In genomic region chr5:150839688-150840541, GRCm38 (mm10) we compare ENCODE assay signal across 8 mouse cellular contexts.
DNase-seq lines count a peak whose midpoint lies in the region; ATAC-seq lines count a peak whose summit lies in the region.

No protein-coding gene starts in this region.

- H3K4me1 ChIP-seq in brown adipose tissue, adult 24 weeks (ENCODE audit: control insufficient read depth, insufficient read depth, insufficient read length, low read length): peaks cover 5% of the 10 kb centered on the region
- H3K4me1 ChIP-seq in intestine, embryonic 15.5 days (replicated peaks): peaks cover 14% of the 10 kb centered on the region
- no peaks in the 10 kb centered on the region; the same call in 1 of the 2 replicates for H3K4me1 ChIP-seq in liver, embryonic 16.5 days (ENCODE audit: control insufficient read depth, low read depth, low read length)
- peaks cover 19% of the 10 kb centered on the region for H3K4me1 ChIP-seq in neural tube, embryonic 13.5 days (replicated peaks)

- no peak overlapping the region for H3K9ac ChIP-seq in intestine, embryonic 15.5 days
- no peak overlapping the region for H3K9ac ChIP-seq in liver, embryonic 16.5 days (ENCODE audit: low read depth, low read length)
- H3K9ac ChIP-seq in neural tube, embryonic 13.5 days: no peak overlapping the region

- H3K27ac ChIP-seq in brown adipose tissue, adult 24 weeks (replicated peaks; ENCODE audit: low read depth, low read length): peak overlapping the region; percentile 79
- H3K27ac ChIP-seq in intestine, embryonic 15.5 days: peak overlapping the region; percentile 24; the same call in 1 of the 2 replicates
- peak overlapping the region; percentile 30; the same call in 1 of the 2 replicates for H3K27ac ChIP-seq in liver, embryonic 16.5 days (ENCODE audit: low read length)
- H3K27ac ChIP-seq in neural tube, embryonic 13.5 days (replicated peaks): peak overlapping the region; percentile 70

- peak; percentile 41 for DNase-seq in 416B (ENCODE audit: low read depth)
- DNase-seq in heart, adult 11 months: peak; percentile 97
- DNase-seq in frontal cortex, adult 2 months (ENCODE audit: extremely low spot score in 1 of 2, low spot score in 1 of 2): no peak
- DNase-seq in layer of hippocampus, postnatal 14 days (ENCODE audit: low spot score in 2 of 2): no peak

- ATAC-seq in intestine, embryonic 15.5 days: peak; percentile 98
- peak; percentile 88 for ATAC-seq in liver, embryonic 16.5 days (ENCODE audit: low read depth)
- peak; percentile 91 for ATAC-seq in neural tube, embryonic 13.5 days (ENCODE audit: low read depth)

- peak overlapping the region; percentile 46 for H3K4me3 ChIP-seq in brown adipose tissue, adult 24 weeks (ENCODE audit: insufficient read depth, low read depth, low read length)
- H3K4me3 ChIP-seq in intestine, embryonic 15.5 days (replicated peaks): no peak overlapping the region
- H3K4me3 ChIP-seq in liver, embryonic 16.5 days (ENCODE audit: low read depth, low read length): no peak overlapping the region
- no peak overlapping the region for H3K4me3 ChIP-seq in neural tube, embryonic 13.5 days

- 42% methylated on average over 11 of the region's 11 CpGs for WGBS in intestine, embryonic 15.5 days
- 25% methylated on average over 11 of the region's 11 CpGs for WGBS in liver, embryonic 16.5 days (ENCODE audit: insufficient replicate concordance)
- 44% methylated on average over 11 of the region's 11 CpGs for whole genome bisulfite sequencing in neural tube, embryonic 13.5 days

- H3K27me3 ChIP-seq in intestine, embryonic 15.5 days (replicated peaks): no peaks in the 10 kb centered on the region
- no peaks in the 10 kb centered on the region for H3K27me3 ChIP-seq in liver, embryonic 16.5 days (ENCODE audit: control insufficient read depth, insufficient read depth, low read depth, low read length)
- no peaks in the 10 kb centered on the region for H3K27me3 ChIP-seq in neural tube, embryonic 13.5 days

- no peaks in the 10 kb centered on the region for H3K36me3 ChIP-seq in intestine, embryonic 15.5 days
- no peaks in the 10 kb centered on the region for H3K36me3 ChIP-seq in liver, embryonic 16.5 days (ENCODE audit: control insufficient read depth, insufficient read depth)
- H3K36me3 ChIP-seq in neural tube, embryonic 13.5 days: no peaks in the 10 kb centered on the region

- peak overlapping the region; percentile 32; the same call in 1 of the 2 replicates for H3K4me2 ChIP-seq in intestine, embryonic 15.5 days (replicated peaks)
- no peak overlapping the region for H3K4me2 ChIP-seq in liver, embryonic 16.5 days (ENCODE audit: low read depth, low read length)
- no peak overlapping the region for H3K4me2 ChIP-seq in neural tube, embryonic 13.5 days

- H3K9me3 ChIP-seq in intestine, embryonic 15.5 days: no peaks in the 10 kb centered on the region
- no peaks in the 10 kb centered on the region for H3K9me3 ChIP-seq in liver, embryonic 16.5 days (replicated peaks; ENCODE audit: control insufficient read depth, low read length)
- H3K9me3 ChIP-seq in neural tube, embryonic 13.5 days: peaks cover 19% of the 10 kb centered on the region

Comparison
In these comparisons a context has a peak if more than half of its experiments do, and no peak if none do; other contexts are left out.
1. DNase-seq: peak in 416B (single experiment) and heart, adult 11 months (single experiment); none in frontal cortex, adult 2 months (0 of 2) and layer of hippocampus, postnatal 14 days (0 of 2).
2. H3K27ac ChIP-seq: peak in every context shown above with its lines; median percentile 79 in brown adipose tissue, adult 24 weeks; 70 in neural tube, embryonic 13.5 days; 30 in liver, embryonic 16.5 days; 24 in intestine, embryonic 15.5 days.
3. Peak in every context shown above with its lines, with median percentiles within 50 percentile points of each other: ATAC-seq.